8 mouse cellular contexts compared by ENCODE assay signal in genomic region chr4:98922643-98923567, GRCm38 (mm10). TPM values are rescaled to one million over a fixed set of nuclear protein-coding genes. Genes with fewer than 3 reads are reported as not detected.
A peak's percentile ranks its signal among the peaks of the same experiment; 100 is the strongest.
DNase-seq lines count a peak whose midpoint lies in the region; ATAC-seq lines count a peak whose summit lies in the region.

No protein-coding gene starts in this region.

- peak overlapping the region; percentile 76 to 92 for H3K4me3 ChIP-seq in heart, embryonic 14.5 days (ENCODE audit: control insufficient read depth in 1 of 2, insufficient read depth in 1 of 2, low read depth in 1 of 2, low read length in 2 of 2)
- peak overlapping the region; percentile 99 for H3K4me3 ChIP-seq in liver, embryonic 13.5 days (replicated peaks)
- H3K4me3 ChIP-seq in stomach, embryonic 16.5 days (replicated peaks; ENCODE audit: low read length) = peak overlapping the region; percentile 79

- H3K9me3 ChIP-seq in heart, embryonic 14.5 days (ENCODE audit: control insufficient read depth, low read length) = no peaks in the 10 kb centered on the region
- no peaks in the 10 kb centered on the region for H3K9me3 ChIP-seq in liver, embryonic 13.5 days (replicated peaks)
- H3K9me3 ChIP-seq in stomach, embryonic 16.5 days (replicated peaks; ENCODE audit: control insufficient read depth, low read length) = 0 out of 2 replicates have a peak, but pooled peaks cover 3% of the 10 kb centered on the region

- no peaks in the 10 kb centered on the region for H3K27me3 ChIP-seq in heart, embryonic 14.5 days (ENCODE audit: control insufficient read depth, insufficient read depth, low read length)
- no peaks in the 10 kb centered on the region for H3K27me3 ChIP-seq in liver, embryonic 13.5 days
- no peaks in the 10 kb centered on the region for H3K27me3 ChIP-seq in stomach, embryonic 16.5 days (ENCODE audit: control insufficient read depth, insufficient read depth, low read length)

- peaks cover 5 to 14% of the 10 kb centered on the region in 2 experiments for H3K4me1 ChIP-seq in heart, embryonic 14.5 days (ENCODE audit: control insufficient read depth in 2 of 2, insufficient read depth in 2 of 2, low read length in 2 of 2)
- peaks cover 23% of the 10 kb centered on the region for H3K4me1 ChIP-seq in liver, embryonic 13.5 days (replicated peaks)
- H3K4me1 ChIP-seq in stomach, embryonic 16.5 days (ENCODE audit: control insufficient read depth, insufficient read depth, low read length) = peaks cover 10% of the 10 kb centered on the region

- H3K9ac ChIP-seq in heart, embryonic 14.5 days (ENCODE audit: low read length) = peak overlapping the region; percentile 94
- H3K9ac ChIP-seq in liver, embryonic 13.5 days = peak overlapping the region; percentile 99
- H3K9ac ChIP-seq in stomach, embryonic 16.5 days (ENCODE audit: low read length) = peak overlapping the region; percentile 86

- no peaks in the 10 kb centered on the region; the same call in 1 of the 2 replicates for H3K36me3 ChIP-seq in heart, embryonic 14.5 days (ENCODE audit: control insufficient read depth, insufficient read depth, low read length)
- peaks cover 4% of the 10 kb centered on the region; the same call in 1 of the 2 replicates for H3K36me3 ChIP-seq in liver, embryonic 13.5 days
- H3K36me3 ChIP-seq in stomach, embryonic 16.5 days (ENCODE audit: control insufficient read depth, insufficient read depth, low read length) = no peaks in the 10 kb centered on the region

- peak; percentile 87 for DNase-seq in c-Kit-negative CD71-positive TER-119-positive erythroid progenitor cells, embryonic 14.5 days (ENCODE audit: low read depth, low spot score)
- peak; percentile 99 for DNase-seq in fibroblast of lung, adult 2 months (ENCODE audit: low read depth)
- DNase-seq in kidney, postnatal 14 days = peak; percentile 98
- peak; percentile 95 for DNase-seq in liver, embryonic 13.5 days
- DNase-seq in neural tube, embryonic 10.5 days (ENCODE audit: extremely low spot score, low spot score) = peak; percentile 92

- WGBS in heart, embryonic 14.5 days = under 1% methylated on average over 53 of the region's 53 CpGs
- under 1% methylated on average over 53 of the region's 53 CpGs for WGBS in liver, embryonic 13.5 days (ENCODE audit: insufficient replicate concordance)
- WGBS in stomach, embryonic 16.5 days = 0% methylated on average over 53 of the region's 53 CpGs

- peak; percentile 89 for ATAC-seq in CD4-positive, CD25-positive, alpha-beta regulatory T cell, adult 4 months
- ATAC-seq in heart, embryonic 14.5 days (ENCODE audit: insufficient number of reproducible peaks, insufficient read depth, low FRiP score, low read depth) = peak; percentile 96
- ATAC-seq in liver, embryonic 13.5 days (ENCODE audit: low read depth) = peak; percentile 93
- peak; percentile 97 for ATAC-seq in stomach, embryonic 16.5 days (ENCODE audit: insufficient read depth, low FRiP score)

- peak overlapping the region; percentile 98 to 100 for H3K27ac ChIP-seq in heart, embryonic 14.5 days (replicated peaks in 1 of 2; ENCODE audit: control insufficient read depth in 1 of 2, insufficient read depth in 1 of 2, low read depth in 2 of 2, low read length in 2 of 2)
- peak overlapping the region; percentile 98 for H3K27ac ChIP-seq in liver, embryonic 13.5 days
- H3K27ac ChIP-seq in stomach, embryonic 16.5 days (ENCODE audit: low read length) = peak overlapping the region; percentile 100

- peak overlapping the region; percentile 83 for H3K4me2 ChIP-seq in heart, embryonic 14.5 days (ENCODE audit: low read length)
- peak overlapping the region; percentile 86 for H3K4me2 ChIP-seq in liver, embryonic 13.5 days
- peak overlapping the region; percentile 91 for H3K4me2 ChIP-seq in stomach, embryonic 16.5 days (ENCODE audit: low read depth, low read length)

RNA-seq across cellular contexts. Expression of gene Usp1, which starts 0.7 kb away (rescaled TPM):
- polyA plus RNA-seq in CD4-positive, CD25-positive, alpha-beta regulatory T cell, adult 4 months (2017; shearing (Covaris generic)) = 10 to 100 TPM; 14.4 to 17.0 TPM
- 51.8 and 54.4 TPM in 2 replicates for polyA plus RNA-seq in heart, embryonic 14.5 days (2014; fragmentation: Nextera tagmentation; extraction: Ambion mirVana)
- polyA plus RNA-seq in liver, embryonic 13.5 days (2015; fragmentation: Nextera tagmentation; extraction: Ambion mirVana) = 70.6 and 86.4 TPM in 2 replicates
- 44.5 and 48.7 TPM in 2 replicates for polyA plus RNA-seq in stomach, embryonic 16.5 days (2015; fragmentation: Nextera tagmentation; extraction: Ambion mirVana)

Comparison
In these comparisons a context has a peak if more than half of its experiments do, and no peak if none do; other contexts are left out.
1. Peak in every context shown above with its lines: DNase-seq, ATAC-seq, H3K4me3 ChIP-seq and H3K27ac ChIP-seq.